Mouse (Mus musculus) liver, embryonic 14.5 days (tissue): ENCODE measurements around the gene Drg2.

Experiments used
- CTCF ChIP-seq: IDR thresholded peaks from 2 replicates; pipeline ENCODE4 v1.5.1; 2016; ENCODE audit warnings: antibody characterized with exemption, low read depth, control low read depth
- EP300 ChIP-seq: IDR thresholded peaks from 2 replicates; pipeline ENCODE4 v1.6.1; 2016; ENCODE audit warnings: antibody characterized with exemption, low read depth

DNA sequence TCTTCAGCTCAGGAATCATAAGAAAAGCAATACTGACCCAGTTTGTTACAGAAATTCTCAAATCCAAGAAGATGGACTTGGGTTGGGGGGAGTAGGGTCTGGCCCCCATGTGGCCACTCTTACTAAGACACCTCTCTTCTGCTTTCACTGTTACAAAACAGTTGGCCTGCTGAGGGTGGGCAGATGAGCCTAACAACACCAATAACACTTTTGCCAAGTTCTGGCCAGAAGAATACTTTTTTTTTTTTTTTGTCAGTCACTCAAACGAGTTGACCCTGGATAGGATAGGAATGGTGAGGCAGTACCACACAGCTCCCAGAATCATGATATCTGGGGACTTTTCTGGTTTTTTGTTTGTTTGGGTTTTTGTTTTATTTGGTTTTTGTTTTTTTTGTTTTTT, 57.5 kb downstream of the Drg2 start:
- TF ChIP-seq CTCF (no peak), EP300 (no peak)
